Mouse (Mus musculus): ENCODE results near the gene Katnal1. TPM values are rescaled to one million over a fixed set of nuclear protein-coding genes. Genes with fewer than 3 reads are reported as not detected.

Gene Katnal1
- polyA plus RNA-seq, 1 experiment from 2014 or later = 42.3 TPM

GRCm38 (mm10) chr5:148939948-148940382, 10.8 kb upstream of the Katnal1 start:
- Histone ChIP-seq H3K27ac (ENCODE audit: low read depth, low read length) (no peak overlapping the region), H3K27me3 (ENCODE audit: control insufficient read depth, insufficient read depth, low read length) (no peaks in the 10 kb centered on the region), H3K4me3 (ENCODE audit: low read depth, low read length) (no peak overlapping the region), H3K9me3 (ENCODE audit: control insufficient read depth, low read length) (no peaks in the 10 kb centered on the region), H3K9ac (replicated peaks; ENCODE audit: low read depth, low read length) (no peak overlapping the region), H3K4me1 (ENCODE audit: control insufficient read depth, insufficient read depth, low read length) (no peaks in the 10 kb centered on the region), H3K36me3 (ENCODE audit: control insufficient read depth, insufficient read depth, low read length) (no peaks in the 10 kb centered on the region), H3K4me2 (ENCODE audit: low read depth, low read length) (no peak overlapping the region)
- no peak for ATAC-seq (ENCODE audit: low read depth)
- WGBS = 63% methylated on average over 11 of the region's 11 CpGs

- H3K36me3 ChIP-seq (ENCODE audit: control insufficient read depth, insufficient read depth, low read length) = no peaks in the 10 kb centered on the region
- H3K27me3 ChIP-seq (ENCODE audit: control insufficient read depth, insufficient read depth, low read length) = no peaks in the 10 kb centered on the region
- no peak overlapping the region for H3K9ac ChIP-seq (replicated peaks; ENCODE audit: low read depth, low read length)
- no peaks in the 10 kb centered on the region for H3K4me1 ChIP-seq (ENCODE audit: control insufficient read depth, insufficient read depth, low read length)
- no peak for ATAC-seq (ENCODE audit: low read depth)
- no peak overlapping the region for H3K27ac ChIP-seq (ENCODE audit: low read depth, low read length)
- no peak overlapping the region for H3K4me3 ChIP-seq (ENCODE audit: low read depth, low read length)
- H3K4me2 ChIP-seq (ENCODE audit: low read depth, low read length) = no peak overlapping the region
- 90% methylated on average over 3 of the region's 3 CpGs for WGBS
- no peaks in the 10 kb centered on the region for H3K9me3 ChIP-seq (ENCODE audit: control insufficient read depth, low read length)
These were observed 7.4 kb upstream of the Katnal1 start for GRCm38 (mm10) chr5:148936516-148936951.

- ATAC-seq (ENCODE audit: low read depth) = no peak
- H3K27me3 ChIP-seq (ENCODE audit: control insufficient read depth, insufficient read depth, low read length) = no peaks in the 10 kb centered on the region
These were observed 6.8 kb upstream of the Katnal1 start for GRCm38 (mm10) chr5:148935871-148936270.

GRCm38 (mm10) chr5:148935071-148935821, 6.1 kb upstream of the Katnal1 start:
- Histone ChIP-seq H3K4me3 (ENCODE audit: low read depth, low read length) (no peak overlapping the region), H3K4me2 (ENCODE audit: low read depth, low read length) (no peak overlapping the region), H3K9me3 (ENCODE audit: control insufficient read depth, low read length) (no peaks in the 10 kb centered on the region), H3K36me3 (ENCODE audit: control insufficient read depth, insufficient read depth, low read length) (no peaks in the 10 kb centered on the region), H3K4me1 (ENCODE audit: control insufficient read depth, insufficient read depth, low read length) (no peaks in the 10 kb centered on the region), H3K27me3 (ENCODE audit: control insufficient read depth, insufficient read depth, low read length) (no peaks in the 10 kb centered on the region), H3K9ac (replicated peaks; ENCODE audit: low read depth, low read length) (no peak overlapping the region), H3K27ac (ENCODE audit: low read depth, low read length) (no peak overlapping the region)
- ATAC-seq (ENCODE audit: low read depth) = no peak
- WGBS = 42% methylated on average over 7 of the region's 7 CpGs

More at GRCm38 (mm10) chr5:148935871-148936270, 6.8 kb upstream of the Katnal1 start:
- Histone ChIP-seq H3K4me3 (ENCODE audit: low read depth, low read length) (no peak overlapping the region), H3K4me2 (ENCODE audit: low read depth, low read length) (no peak overlapping the region), H3K9ac (replicated peaks; ENCODE audit: low read depth, low read length) (no peak overlapping the region), H3K27ac (ENCODE audit: low read depth, low read length) (no peak overlapping the region), H3K9me3 (ENCODE audit: control insufficient read depth, low read length) (no peaks in the 10 kb centered on the region), H3K4me1 (ENCODE audit: control insufficient read depth, insufficient read depth, low read length) (no peaks in the 10 kb centered on the region), H3K36me3 (ENCODE audit: control insufficient read depth, insufficient read depth, low read length) (no peaks in the 10 kb centered on the region)
- WGBS = 93% methylated on average over 6 of the region's 6 CpGs

- Histone ChIP-seq H3K9ac (replicated peaks; ENCODE audit: low read depth, low read length) (no peak overlapping the region), H3K4me3 (ENCODE audit: low read depth, low read length) (no peak overlapping the region), H3K4me2 (ENCODE audit: low read depth, low read length) (no peak overlapping the region), H3K27ac (ENCODE audit: low read depth, low read length) (no peak overlapping the region), H3K9me3 (ENCODE audit: control insufficient read depth, low read length) (no peaks in the 10 kb centered on the region), H3K36me3 (ENCODE audit: control insufficient read depth, insufficient read depth, low read length) (no peaks in the 10 kb centered on the region), H3K27me3 (ENCODE audit: control insufficient read depth, insufficient read depth, low read length) (no peaks in the 10 kb centered on the region), H3K4me1 (ENCODE audit: control insufficient read depth, insufficient read depth, low read length) (no peaks in the 10 kb centered on the region)
- ATAC-seq (ENCODE audit: low read depth) = peak; percentile 41; the same call in 1 of the 2 replicates
- 16% methylated on average over 6 of the region's 6 CpGs for WGBS
These were observed 5.3 kb upstream of the Katnal1 start for GRCm38 (mm10) chr5:148934457-148934856.

- Histone ChIP-seq H3K9me3 (ENCODE audit: control insufficient read depth, low read length) (no peaks in the 10 kb centered on the region), H3K27me3 (ENCODE audit: control insufficient read depth, insufficient read depth, low read length) (no peaks in the 10 kb centered on the region), H3K36me3 (ENCODE audit: control insufficient read depth, insufficient read depth, low read length) (no peaks in the 10 kb centered on the region), H3K4me1 (ENCODE audit: control insufficient read depth, insufficient read depth, low read length) (peaks cover 3% of the 10 kb centered on the region; the same call in 1 of the 2 replicates), H3K4me3 (ENCODE audit: low read depth, low read length) (no peak overlapping the region), H3K27ac (ENCODE audit: low read depth, low read length) (no peak overlapping the region), H3K9ac (replicated peaks; ENCODE audit: low read depth, low read length) (no peak overlapping the region), H3K4me2 (ENCODE audit: low read depth, low read length) (no peak overlapping the region)
- no peak for ATAC-seq (ENCODE audit: low read depth)
- WGBS = 42% methylated on average over 8 of the region's 8 CpGs
These were observed 4.6 kb upstream of the Katnal1 start for GRCm38 (mm10) chr5:148933767-148934166.

GRCm38 (mm10) chr5:148931301-148931700, 2.2 kb upstream of the Katnal1 start:
- Histone ChIP-seq H3K4me3 (ENCODE audit: low read depth, low read length) (no peak overlapping the region), H3K36me3 (ENCODE audit: control insufficient read depth, insufficient read depth, low read length) (no peaks in the 10 kb centered on the region), H3K27ac (ENCODE audit: low read depth, low read length) (no peak overlapping the region), H3K27me3 (ENCODE audit: control insufficient read depth, insufficient read depth, low read length) (no peaks in the 10 kb centered on the region), H3K9me3 (ENCODE audit: control insufficient read depth, low read length) (no peaks in the 10 kb centered on the region), H3K4me2 (ENCODE audit: low read depth, low read length) (no peak overlapping the region), H3K4me1 (ENCODE audit: control insufficient read depth, insufficient read depth, low read length) (peaks cover 3% of the 10 kb centered on the region; the same call in 1 of the 2 replicates), H3K9ac (replicated peaks; ENCODE audit: low read depth, low read length) (no peak overlapping the region)
- WGBS = 73% methylated on average over 1 of the region's 1 CpGs
- no peak for ATAC-seq (ENCODE audit: low read depth)

- ATAC-seq (ENCODE audit: low read depth) = peak; percentile 98
- H3K4me2 ChIP-seq (ENCODE audit: low read depth, low read length) = peak overlapping the region; percentile 64
- peaks cover 3% of the 10 kb centered on the region; the same call in 1 of the 2 replicates for H3K4me1 ChIP-seq (ENCODE audit: control insufficient read depth, insufficient read depth, low read length)
- H3K27me3 ChIP-seq (ENCODE audit: control insufficient read depth, insufficient read depth, low read length) = no peaks in the 10 kb centered on the region
- H3K9ac ChIP-seq (replicated peaks; ENCODE audit: low read depth, low read length) = peak overlapping the region; percentile 81
- no peaks in the 10 kb centered on the region for H3K36me3 ChIP-seq (ENCODE audit: control insufficient read depth, insufficient read depth, low read length)
- H3K27ac ChIP-seq (ENCODE audit: low read depth, low read length) = peak overlapping the region; percentile 94
- H3K9me3 ChIP-seq (ENCODE audit: control insufficient read depth, low read length) = no peaks in the 10 kb centered on the region
- WGBS = 0% methylated on average over 69 of the region's 69 CpGs
- peak overlapping the region; percentile 87 for H3K4me3 ChIP-seq (ENCODE audit: low read depth, low read length)
These were observed 571 bp downstream of the Katnal1 start for GRCm38 (mm10) chr5:148928382-148929115.

- 43% methylated on average over 5 of the region's 5 CpGs for WGBS
These were observed 1.4 kb downstream of the Katnal1 start for GRCm38 (mm10) chr5:148927717-148928223.

More at GRCm38 (mm10) chr5:148927717-148928223, 1.4 kb downstream of the Katnal1 start:
- ATAC-seq (ENCODE audit: low read depth) = no peak
- H3K4me3 ChIP-seq (ENCODE audit: low read depth, low read length) = peak overlapping the region; percentile 87
- H3K27ac ChIP-seq (ENCODE audit: low read depth, low read length) = peak overlapping the region; percentile 94
- peak overlapping the region; percentile 81 for H3K9ac ChIP-seq (replicated peaks; ENCODE audit: low read depth, low read length)
- H3K4me1 ChIP-seq (ENCODE audit: control insufficient read depth, insufficient read depth, low read length) = peaks cover 3% of the 10 kb centered on the region; the same call in 1 of the 2 replicates
- no peaks in the 10 kb centered on the region for H3K9me3 ChIP-seq (ENCODE audit: control insufficient read depth, low read length)
- no peaks in the 10 kb centered on the region for H3K36me3 ChIP-seq (ENCODE audit: control insufficient read depth, insufficient read depth, low read length)
- peak overlapping the region; percentile 64 for H3K4me2 ChIP-seq (ENCODE audit: low read depth, low read length)
- no peaks in the 10 kb centered on the region for H3K27me3 ChIP-seq (ENCODE audit: control insufficient read depth, insufficient read depth, low read length)

All from neural tube, embryonic 14.5 days (tissue).